In the genomic region with DNA sequence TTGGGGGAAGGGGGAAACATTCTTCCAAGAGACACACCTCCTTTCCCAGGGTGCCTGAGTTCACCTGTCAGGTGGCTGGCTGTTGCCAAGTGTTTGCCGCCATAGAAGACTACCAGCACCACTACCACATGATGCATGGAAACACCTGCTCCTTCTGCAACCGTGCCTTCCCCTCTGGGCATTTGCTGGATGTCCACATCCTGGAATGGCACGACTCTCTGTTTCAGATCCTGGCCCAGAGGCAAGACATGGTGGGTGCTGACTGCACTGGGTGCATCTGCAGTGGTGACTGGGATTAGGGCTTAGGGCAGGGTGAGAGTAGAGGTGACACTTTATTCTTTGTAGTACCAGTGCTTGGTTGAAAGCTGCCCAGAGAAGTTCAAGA, we compare ENCODE assay signal across 9 mouse cellular contexts. TPM values are rescaled to one million over a fixed set of nuclear protein-coding genes. Genes with fewer than 3 reads are reported as not detected.
DNase-seq lines count a peak whose midpoint lies in the region; ATAC-seq and TF ChIP-seq lines count a peak whose summit lies in the region.
"Had no signal": no experiment of that assay in that cellular context is flagged by ENCODE, and none has a peak within 500 bp of the region (broad histone marks: within the 10 kb centered on the region; RNA-seq: fewer than 3 reads in every experiment).

No protein-coding gene starts in this region.

- no peak for DNase-seq in liver, embryonic 11.5 days (ENCODE audit: low spot score)
- DNase-seq in liver: no peak
- no peak for DNase-seq in limb, embryonic 11.5 days (ENCODE audit: low spot score)
- no peak for DNase-seq in right cerebral cortex, adult 2 months (ENCODE audit: low spot score in 2 of 2)
- no peak for DNase-seq in frontal cortex, postnatal 14 days (ENCODE audit: low spot score in 2 of 2)
- DNase-seq in left cerebral cortex, postnatal 4 days: no peak

- WGBS in liver, embryonic 11.5 days: 58% methylated on average over 3 of the region's 3 CpGs
- WGBS in limb, embryonic 11.5 days: 47% methylated on average over 3 of the region's 3 CpGs
- 40% methylated on average over 3 of the region's 3 CpGs for WGBS in olfactory bulb, adult 2 months

- no peaks in the 10 kb centered on the region for H3K9me3 ChIP-seq in liver, embryonic 11.5 days (ENCODE audit: control insufficient read depth, low read length)
- H3K9me3 ChIP-seq in limb, embryonic 11.5 days (ENCODE audit: control insufficient read depth, low read length): no peaks in the 10 kb centered on the region

- H3K9ac ChIP-seq in liver, embryonic 11.5 days (ENCODE audit: low read depth, low read length): peak overlapping the region; percentile 89; the same call in 1 of the 2 replicates
- H3K9ac ChIP-seq in limb, embryonic 11.5 days (ENCODE audit: low read length): no peak overlapping the region

- no peak overlapping the region for H3K27ac ChIP-seq in liver, embryonic 11.5 days (ENCODE audit: low read depth, low read length)
- no peak overlapping the region for H3K27ac ChIP-seq in limb, embryonic 11.5 days (replicated peaks; ENCODE audit: low read depth, low read length)
- no peak overlapping the region for H3K27ac ChIP-seq in olfactory bulb, adult 2 months (ENCODE audit: insufficient read depth, low read depth, low read length)

- H3K27me3 ChIP-seq in liver, embryonic 11.5 days (replicated peaks; ENCODE audit: control insufficient read depth, insufficient read depth, low read length): no peaks in the 10 kb centered on the region
- no peaks in the 10 kb centered on the region for H3K27me3 ChIP-seq in limb, embryonic 11.5 days (ENCODE audit: control insufficient read depth, insufficient read depth, low read length)

- peaks cover 8% of the 10 kb centered on the region; the same call in 1 of the 2 replicates for H3K4me1 ChIP-seq in liver, embryonic 11.5 days (replicated peaks; ENCODE audit: control insufficient read depth, insufficient read depth, low read length)
- H3K4me1 ChIP-seq in limb, embryonic 11.5 days (ENCODE audit: control insufficient read depth, insufficient read depth, low read length): peaks cover 9% of the 10 kb centered on the region; the same call in 1 of the 2 replicates
- H3K4me1 ChIP-seq in olfactory bulb, adult 2 months (ENCODE audit: control insufficient read depth, insufficient read depth, low read length): peaks cover 12% of the 10 kb centered on the region

- H3K4me3 ChIP-seq in liver, embryonic 11.5 days (ENCODE audit: low read depth, low read length): peak overlapping the region; percentile 90
- H3K4me3 ChIP-seq in limb, embryonic 11.5 days (ENCODE audit: low read depth, low read length): peak overlapping the region; percentile 87
- H3K4me3 ChIP-seq in olfactory bulb, adult 2 months (ENCODE audit: insufficient read depth, low read depth, low read length): peak overlapping the region; percentile 86

- TF ChIP-seq CTCF in olfactory bulb, adult 2 months (IDR thresholded peaks at IDR 0.05; ENCODE audit: insufficient read depth, low read depth, low read length): no peak

- peaks cover 12% of the 10 kb centered on the region; the same call in 1 of the 2 replicates for H3K36me3 ChIP-seq in liver, embryonic 11.5 days (ENCODE audit: control insufficient read depth, insufficient read depth, low read length)
- H3K36me3 ChIP-seq in limb, embryonic 11.5 days (ENCODE audit: control insufficient read depth, insufficient read depth, low read length): peaks cover 2% of the 10 kb centered on the region; the same call in 1 of the 2 replicates

- peak overlapping the region; percentile 87 for H3K4me2 ChIP-seq in liver, embryonic 11.5 days
- H3K4me2 ChIP-seq in limb, embryonic 11.5 days (ENCODE audit: low read depth, severe bottlenecking): peak overlapping the region; percentile 83

- TF ChIP-seq POLR2A in olfactory bulb, adult 2 months (IDR thresholded peaks at IDR 0.05; ENCODE audit: insufficient read depth, low read depth, low read length): no peak

- no peak for ATAC-seq in liver, embryonic 11.5 days (replicated peaks; ENCODE audit: low FRiP score)
- 0 out of 2 replicates have a peak, but pooled peaks have one; percentile 8 for ATAC-seq in erythroblast, adult 5-6 weeks (replicated peaks; ENCODE audit: low FRiP score, poor library complexity, severe bottlenecking)
- ATAC-seq in limb, embryonic 11.5 days (ENCODE audit: insufficient number of reproducible peaks, low FRiP score, low TSS enrichment, low read depth): no peak

- intact Hi-C loops in left cerebral cortex, postnatal 4 days (cut with DNase I): no loop called here

RNA-seq across cellular contexts. Expression of gene Tubgcp2, which starts 0.7 kb away (rescaled TPM):
- polyA plus RNA-seq in liver, embryonic 11.5 days (2014; fragmentation: Nextera tagmentation; extraction: Ambion mirVana): 45.1 and 52.6 TPM in 2 replicates
- total RNA-seq in erythroblast, adult 5-6 weeks (2015; ENCODE audit: low replicate concordance): 9.4 and 14.6 TPM in 2 replicates
- total RNA-seq in erythroblast, adult 5-6 weeks (2017; ENCODE audit: low replicate concordance): 8.3 and 9.6 TPM in 2 replicates
- 75.8 and 82.1 TPM in 2 replicates for polyA plus RNA-seq in limb, embryonic 11.5 days (2014; fragmentation: Nextera tagmentation; extraction: Ambion mirVana)
- polyA plus RNA-seq in olfactory bulb, adult 2 months (2012; ENCODE audit: insufficient read depth, insufficient read length, low replicate concordance, missing spikeins): not detected in 2 replicates
- total RNA-seq in left cerebral cortex, postnatal 4 days (2021): 10 to 100 TPM; 55.1 to 58.0 TPM

RNA-seq across cellular contexts. Expression of gene Zfp511, which starts 1.0 kb away (rescaled TPM):
- polyA plus RNA-seq in liver, embryonic 11.5 days (2014; fragmentation: Nextera tagmentation; extraction: Ambion mirVana): 41.4 and 44.6 TPM in 2 replicates
- total RNA-seq in erythroblast, adult 5-6 weeks (2015; ENCODE audit: low replicate concordance): 11.5 and 12.5 TPM in 2 replicates
- total RNA-seq in erythroblast, adult 5-6 weeks (2017; ENCODE audit: low replicate concordance): 5.8 and 6.6 TPM in 2 replicates
- 42.1 and 45.0 TPM in 2 replicates for polyA plus RNA-seq in limb, embryonic 11.5 days (2014; fragmentation: Nextera tagmentation; extraction: Ambion mirVana)
- not detected in 2 replicates for polyA plus RNA-seq in olfactory bulb, adult 2 months (2012; ENCODE audit: insufficient read depth, insufficient read length, low replicate concordance, missing spikeins)
- total RNA-seq in left cerebral cortex, postnatal 4 days (2021): 10 to 100 TPM; 32.3 to 33.9 TPM

RNA-seq across cellular contexts. Expression of gene Msx3, which starts 11.7 kb away (rescaled TPM):
- 0.11 TPM in 1 of 2 replicates, not detected in the other for polyA plus RNA-seq in liver, embryonic 11.5 days (2014; fragmentation: Nextera tagmentation; extraction: Ambion mirVana)
- total RNA-seq in erythroblast, adult 5-6 weeks (2015; ENCODE audit: low replicate concordance): not detected in 2 replicates
- not detected in 2 replicates for total RNA-seq in erythroblast, adult 5-6 weeks (2017; ENCODE audit: low replicate concordance)
- polyA plus RNA-seq in limb, embryonic 11.5 days (2014; fragmentation: Nextera tagmentation; extraction: Ambion mirVana): 0.14 TPM in 1 of 2 replicates, not detected in the other
- not detected in 2 replicates for polyA plus RNA-seq in olfactory bulb, adult 2 months (2012; ENCODE audit: insufficient read depth, insufficient read length, low replicate concordance, missing spikeins)
- 1 to 10 TPM; 2.3 to 2.5 TPM for total RNA-seq in left cerebral cortex, postnatal 4 days (2021)
- polyA plus RNA-seq: spleen, adult 2 months had no signal

RNA-seq across cellular contexts. Expression of gene Adam8, which starts 44.8 kb away (rescaled TPM):
- 1.1 and 1.4 TPM in 2 replicates for polyA plus RNA-seq in liver, embryonic 11.5 days (2014; fragmentation: Nextera tagmentation; extraction: Ambion mirVana)
- total RNA-seq in erythroblast, adult 5-6 weeks (2015; ENCODE audit: low replicate concordance): 6.9 and 8.3 TPM in 2 replicates
- 7.3 and 7.8 TPM in 2 replicates for total RNA-seq in erythroblast, adult 5-6 weeks (2017; ENCODE audit: low replicate concordance)
- 1.9 and 2.1 TPM in 2 replicates for polyA plus RNA-seq in limb, embryonic 11.5 days (2014; fragmentation: Nextera tagmentation; extraction: Ambion mirVana)
- polyA plus RNA-seq in olfactory bulb, adult 2 months (2012; ENCODE audit: insufficient read depth, insufficient read length, low replicate concordance, missing spikeins): not detected in 2 replicates
- 1 to 10 TPM; 2.4 to 2.6 TPM for total RNA-seq in left cerebral cortex, postnatal 4 days (2021)

RNA-seq across cellular contexts. Expression of gene Caly, which starts 45.2 kb away (rescaled TPM):
- 0.19 and 0.52 TPM in 2 replicates for polyA plus RNA-seq in liver, embryonic 11.5 days (2014; fragmentation: Nextera tagmentation; extraction: Ambion mirVana)
- total RNA-seq in erythroblast, adult 5-6 weeks (2015; ENCODE audit: low replicate concordance): not detected in 2 replicates
- not detected in 2 replicates for total RNA-seq in erythroblast, adult 5-6 weeks (2017; ENCODE audit: low replicate concordance)
- polyA plus RNA-seq in limb, embryonic 11.5 days (2014; fragmentation: Nextera tagmentation; extraction: Ambion mirVana): 1.6 and 2.0 TPM in 2 replicates
- polyA plus RNA-seq in olfactory bulb, adult 2 months (2012; ENCODE audit: insufficient read depth, insufficient read length, low replicate concordance, missing spikeins): not detected in 2 replicates
- 100 to 1,000 TPM; 185 to 208 TPM for total RNA-seq in left cerebral cortex, postnatal 4 days (2021)
- polyA plus RNA-seq: spleen, adult 2 months had no signal

Comparison
In these comparisons a context has a peak if more than half of its experiments do, and no peak if none do; other contexts are left out.
1. RNA of gene Zfp511, which starts 1.0 kb away (polyA plus RNA-seq): 41.4 to 44.6 TPM in liver, embryonic 11.5 days and 42.1 to 45.0 TPM in limb, embryonic 11.5 days; not detected in olfactory bulb, adult 2 months; every median in the first group is over 10 times any median in the second.
2. Peak in every context shown above with its lines, with median percentiles within 50 percentile points of each other: H3K4me3 ChIP-seq.